In genomic region chr7:96002401-96002800, GRCm38 (mm10) we compare ENCODE assay signal across 14 mouse cellular contexts.
"Had no signal": no experiment of that assay in that cellular context is flagged by ENCODE, and none has a peak within 500 bp of the region (broad histone marks: within the 10 kb centered on the region; RNA-seq: fewer than 3 reads in every experiment).

No protein-coding gene starts in this region.

- H3K4me1 ChIP-seq: kidney, embryonic 15.5 days; limb, embryonic 15.5 days; liver, embryonic 12.5 days; megakaryocyte, embryonic 14.5 days had no signal

- H3K4me2 ChIP-seq: kidney, embryonic 15.5 days; limb, embryonic 15.5 days; liver, embryonic 12.5 days; lung, embryonic 14.5 days; neural tube, embryonic 12.5 days had no signal

- H3K4me3 ChIP-seq: kidney, embryonic 15.5 days; left cerebral cortex, adult 2 months; limb, embryonic 15.5 days; liver, embryonic 12.5 days; megakaryocyte, embryonic 14.5 days; neural tube, embryonic 12.5 days had no signal

- H3K9ac ChIP-seq: kidney, embryonic 15.5 days; limb, embryonic 15.5 days; liver, embryonic 12.5 days; lung, embryonic 14.5 days; neural tube, embryonic 12.5 days had no signal

- H3K27ac ChIP-seq: kidney, embryonic 15.5 days; left cerebral cortex, adult 2 months; limb, embryonic 15.5 days; liver, embryonic 12.5 days; macrophage; neural tube, embryonic 12.5 days; stomach, postnatal 0 days had no signal

- H3K9me3 ChIP-seq: kidney, embryonic 15.5 days; limb, embryonic 15.5 days; neural tube, embryonic 12.5 days had no signal

- DNase-seq: kidney, adult 2 months; kidney, postnatal 14 days; lung, embryonic 14.5 days; lung, postnatal 10 days; right cerebral cortex, adult 18-20 months; thymus, postnatal 4 days had no signal

- H3K27me3 ChIP-seq: kidney, embryonic 15.5 days; limb, embryonic 15.5 days; liver, embryonic 12.5 days; megakaryocyte, embryonic 14.5 days; neural tube, embryonic 12.5 days had no signal

- ATAC-seq: liver, embryonic 12.5 days had no signal

- H3K36me3 ChIP-seq: kidney, embryonic 15.5 days; limb, embryonic 15.5 days; liver, embryonic 12.5 days; neural tube, embryonic 12.5 days had no signal
